Mouse (Mus musculus): ENCODE results near the gene Dctn1. TPM values are rescaled to one million over a fixed set of nuclear protein-coding genes. Genes with fewer than 3 reads are reported as not detected.

Dctn1 gene
- total RNA-seq, 1 experiment from 2014 or later: 70.9 TPM

GRCm38 (mm10) chr6:83245997-83246396, 80.3 kb downstream of the Dctn1 start:
- ATAC-seq (replicated peaks in 1 of 2; ENCODE audit: insufficient read depth in 1 of 2, low FRiP score in 2 of 2, low TSS enrichment in 1 of 2, low read depth in 1 of 2, poor library complexity in 2 of 2, severe bottlenecking in 2 of 2): no peak

DNA sequence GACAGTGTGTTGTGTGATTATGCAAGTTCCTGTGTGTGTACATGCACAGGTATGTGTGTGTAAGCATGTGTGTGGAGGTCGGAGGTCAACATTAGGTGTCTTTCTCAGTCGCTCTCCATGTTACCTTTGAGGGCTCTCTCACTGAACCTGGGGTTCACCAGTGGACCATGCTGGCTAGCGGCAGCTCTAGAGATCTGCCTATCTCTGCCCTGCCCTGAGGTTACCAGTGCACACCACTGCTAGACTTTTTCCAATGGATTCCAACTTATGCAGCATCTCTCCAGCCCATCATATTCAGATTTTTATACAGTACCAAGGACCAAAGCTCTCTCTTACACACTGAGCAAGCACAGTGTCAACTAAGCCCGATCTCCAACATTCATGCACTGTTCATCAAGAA, 81.0 kb downstream of the Dctn1 start:
- no peak for ATAC-seq (replicated peaks in 1 of 2; ENCODE audit: insufficient read depth in 1 of 2, low FRiP score in 2 of 2, low TSS enrichment in 1 of 2, low read depth in 1 of 2, poor library complexity in 2 of 2, severe bottlenecking in 2 of 2)

GRCm38 (mm10) chr6:83247153-83247552, 81.4 kb downstream of the Dctn1 start:
- no peak for ATAC-seq (replicated peaks in 1 of 2; ENCODE audit: insufficient read depth in 1 of 2, low FRiP score in 2 of 2, low TSS enrichment in 1 of 2, low read depth in 1 of 2, poor library complexity in 2 of 2, severe bottlenecking in 2 of 2)

Other genes starting within 250 kb of the Dctn1 start
- 0.13 and 0.55 TPM in 2 replicates for gene Sema4f, start 226.2 kb upstream of the Dctn1 start, total RNA-seq (2017)
- gene M1ap, start 219.0 kb upstream of the Dctn1 start, total RNA-seq (2017): 1.2 and 2.6 TPM in 2 replicates
- 22.9 and 39.6 TPM in 2 replicates for gene Dok1, start 132.4 kb upstream of the Dctn1 start, total RNA-seq (2017)
- 1.3 and 2.2 TPM in 2 replicates for gene Loxl3, start 131.7 kb upstream of the Dctn1 start, total RNA-seq (2017)
- 114 and 124 TPM in 2 replicates for gene Aup1, start 111.4 kb upstream of the Dctn1 start, total RNA-seq (2017)
- gene Htra2, start 110.6 kb upstream of the Dctn1 start, total RNA-seq (2017): 42.7 and 43.3 TPM in 2 replicates
- gene Dqx1, start 108.1 kb upstream of the Dctn1 start, total RNA-seq (2017): 0.13 and 0.25 TPM in 2 replicates
- not detected in 2 replicates for gene Tlx2, start 95.6 kb upstream of the Dctn1 start, total RNA-seq (2017)
- 24.2 and 24.6 TPM in 2 replicates for gene Pcgf1, start 88.1 kb upstream of the Dctn1 start, total RNA-seq (2017)
- 1.5 TPM in 1 of 2 replicates, not detected in the other for gene Lbx2, start 79.6 kb upstream of the Dctn1 start, total RNA-seq (2017)
- 0.45 and 2.3 TPM in 2 replicates for gene Ccdc142, start 64.3 kb upstream of the Dctn1 start, total RNA-seq (2017)
- 2.4 and 4.1 TPM in 2 replicates for gene Gm42688, start 64.3 kb upstream of the Dctn1 start, total RNA-seq (2017)
- gene Mrpl53, start 56.9 kb upstream of the Dctn1 start, total RNA-seq (2017): 8.4 and 19.3 TPM in 2 replicates
- gene Mogs, start 50.4 kb upstream of the Dctn1 start, total RNA-seq (2017): 57.8 and 60.4 TPM in 2 replicates
- gene Wbp1, start 44.4 kb upstream of the Dctn1 start, total RNA-seq (2017): 148 and 226 TPM in 2 replicates
- gene Ino80b, start 40.5 kb upstream of the Dctn1 start, total RNA-seq (2017): 31.1 and 42.3 TPM in 2 replicates
- gene Rtkn, start 30.5 kb upstream of the Dctn1 start, total RNA-seq (2017): 7.1 and 12.4 TPM in 2 replicates
- gene Wdr54, start 9.5 kb upstream of the Dctn1 start, total RNA-seq (2017): 0.20 and 0.31 TPM in 2 replicates
- gene 1700003E16Rik, start 9.5 kb upstream of the Dctn1 start, total RNA-seq (2017): 0.35 TPM in 1 of 2 replicates, not detected in the other
- gene Slc4a5, start 53.9 kb downstream of the Dctn1 start, total RNA-seq (2017): not detected in 2 replicates
- 11.4 and 11.9 TPM in 2 replicates for gene Mthfd2, start 160.0 kb downstream of the Dctn1 start, total RNA-seq (2017)
- gene Mob1a, start 160.1 kb downstream of the Dctn1 start, total RNA-seq (2017): 136 and 163 TPM in 2 replicates
- 53.2 and 53.4 TPM in 2 replicates for gene Bola3, start 183.2 kb downstream of the Dctn1 start, total RNA-seq (2017)